Mouse (Mus musculus) cerebellum, adult 2 months (tissue): ENCODE measurements around the gene Fam19a5. TPM values are rescaled to one million over a fixed set of nuclear protein-coding genes. Genes with fewer than 3 reads are reported as not detected.

Source experiments
- DNase-seq, 2 experiments: peaks; one replicate each; pipeline ENCODE4 v3.0.0; 2021
- H3K27ac ChIP-seq: fragments of 200-500 bp; 2 replicates; pipeline ENCODE4 v1.5.1; 2012; ENCODE audit warnings: low read length, control low read depth, inconsistent platforms; ENCODE audit not compliant: insufficient read depth
- H3K27me3 ChIP-seq: fragments of 200-500 bp; 2 replicates; pipeline ENCODE4 v1.6.1; 2012; ENCODE audit warnings: inconsistent platforms, mild to moderate bottlenecking, low read length, moderate library complexity; ENCODE audit not compliant: control insufficient read depth, insufficient read depth
- H3K4me1 ChIP-seq: fragments of 200-500 bp; 2 replicates; pipeline ENCODE4 v1.6.1; 2011; ENCODE audit warnings: low read length; ENCODE audit not compliant: control insufficient read depth, insufficient read depth
- H3K4me3 ChIP-seq: fragments of 200-500 bp; replicated peaks from 2 replicates; pipeline ENCODE3; 2011; ENCODE audit warnings: mild to moderate bottlenecking, low read depth, low read length, control low read depth; ENCODE audit not compliant: insufficient read depth
- CTCF ChIP-seq: fragments of 200-500 bp; IDR thresholded peaks from 2 replicates; pipeline ENCODE4 v1.5.1; 2011; ENCODE audit warnings: low read depth, mild to moderate bottlenecking, control low read depth, low read length, moderate library complexity, borderline replicate concordance; ENCODE audit not compliant: insufficient read depth
- POLR2A ChIP-seq: fragments of 200-500 bp; IDR thresholded peaks from 2 replicates; pipeline ENCODE4 v1.6.1; 2011; ENCODE audit warnings: low read length, control low read depth, borderline replicate concordance; ENCODE audit not compliant: insufficient read depth
- WGBS: fragments of 180-500 bp; shearing (Covaris S2); methylation state at CpG from one replicate; pipeline ENCODE4 v1.1.7; 2018; 5-methylcytosine and 5-hydroxymethylcytosine counted together
- polyA plus RNA-seq: library from polyadenylated mRNA; depleted of rRNA; stranded (reverse); fragments of >200 nt; gene quantifications from 2 replicates; pipeline ENCODE4 v1.2.3, GENCODE M21; 2012; rRNA removed

The Fam19a5 gene
- polyA plus RNA-seq = 95.4 and 101 TPM in 2 replicates

DNA sequence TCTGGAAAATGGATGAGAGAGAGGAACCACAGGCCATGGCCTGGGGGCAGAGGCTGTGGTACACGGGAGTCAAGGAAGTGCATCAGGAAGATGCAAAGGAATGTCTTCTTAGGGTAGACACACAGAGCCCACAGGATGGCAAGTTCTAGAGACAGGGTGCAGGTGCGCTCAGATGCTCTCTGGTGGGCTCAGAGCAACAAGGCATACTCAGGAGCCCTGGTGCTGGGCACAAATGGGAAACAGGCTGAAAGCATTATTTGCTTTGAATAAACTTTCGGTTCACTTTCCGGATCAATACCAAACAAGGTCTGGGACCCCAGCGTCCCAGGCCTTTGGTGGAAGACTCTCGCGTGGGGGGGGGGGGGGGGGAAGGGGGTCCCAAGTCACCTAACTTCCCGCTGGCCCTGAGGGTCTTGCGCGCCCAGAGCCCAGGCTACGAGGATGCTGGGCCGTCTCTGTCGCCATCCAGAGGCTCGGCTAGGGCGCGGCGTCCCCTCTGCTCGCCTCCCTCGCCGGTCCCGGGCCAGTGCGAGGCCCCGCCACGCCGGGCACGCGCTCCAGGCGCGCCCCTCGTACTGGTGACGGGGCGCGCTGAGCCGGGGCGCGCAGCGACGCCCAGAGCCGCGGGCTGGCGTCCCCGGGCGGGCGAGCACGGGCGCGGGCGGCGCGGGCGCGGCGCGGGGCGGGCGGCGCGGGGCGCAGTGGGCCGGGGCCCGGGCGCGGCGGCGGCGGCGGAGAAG lies at the start of gene Fam19a5:
Gene Fam19a5, plus strand, starts transcription at position 701 of the 740 bp plus-strand sequence.
- Histone ChIP-seq H3K4me1 (peaks cover 2% of the 10 kb centered on the region; the same call in 1 of the 2 replicates), H3K4me3 (peak within 1 kb of the TSS; percentile 94), H3K27me3 (no peaks in the 10 kb centered on the region), H3K27ac (peak within 1 kb of the TSS; percentile 94)
- peak; percentile 37; the same call in 1 of the 2 replicates for TF ChIP-seq CTCF
- no peak for TF ChIP-seq POLR2A
- 5% methylated on average over 25 of the region's 67 CpGs for WGBS
- peak; percentile 73 to 82 for DNase-seq

DNA sequence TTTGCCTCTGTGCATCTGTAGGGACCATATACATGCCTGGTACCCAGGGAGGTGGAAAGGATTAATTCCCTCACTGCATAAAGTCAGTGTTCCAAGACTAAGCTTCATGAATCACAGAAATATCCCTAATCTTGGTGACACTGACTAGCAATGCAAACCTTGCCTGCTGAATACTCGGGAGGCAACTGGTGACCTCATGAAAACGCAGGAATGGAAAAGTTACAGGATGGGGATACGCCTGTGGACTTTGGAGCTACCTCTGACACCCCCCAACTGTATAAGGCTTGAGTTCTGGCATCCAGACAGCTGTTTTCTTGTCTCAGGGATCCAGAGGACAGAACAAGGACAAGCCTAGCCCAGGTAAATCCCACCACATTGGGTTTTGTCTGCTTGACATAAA lies 42.4 kb upstream of the Fam19a5 start:
- TF ChIP-seq CTCF = no peak
- no peak for TF ChIP-seq POLR2A
- Histone ChIP-seq H3K27me3 (no peaks in the 10 kb centered on the region), H3K27ac (no peak overlapping the region), H3K4me1 (no peaks in the 10 kb centered on the region), H3K4me3 (no peak overlapping the region)
- no peak for DNase-seq
- 88% methylated on average over 3 of the region's 3 CpGs for WGBS

DNA sequence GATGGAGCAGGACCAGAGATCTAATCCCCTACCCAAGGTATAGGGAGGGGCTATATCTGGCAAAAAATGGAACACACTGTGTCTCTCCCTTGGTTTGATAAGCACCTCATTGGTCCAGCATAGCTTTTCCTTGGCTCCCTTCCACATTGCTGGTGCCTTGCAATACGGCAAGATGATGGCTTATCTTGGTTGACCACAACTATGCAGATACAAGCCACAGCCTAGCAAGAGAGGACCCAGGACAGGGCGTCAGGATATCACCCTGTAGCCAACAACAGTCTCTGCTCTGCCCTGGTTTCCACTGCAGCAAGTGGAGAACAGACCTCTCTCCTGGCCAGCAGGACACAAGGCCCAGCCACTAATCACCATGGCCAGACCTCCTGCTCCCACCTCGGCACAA lies 36.8 kb upstream of the Fam19a5 start:
- Histone ChIP-seq H3K4me3 (no peak overlapping the region), H3K27ac (no peak overlapping the region), H3K27me3 (no peaks in the 10 kb centered on the region), H3K4me1 (peaks cover 3% of the 10 kb centered on the region; the same call in 1 of the 2 replicates)
- 68% methylated on average over 3 of the region's 3 CpGs for WGBS
- DNase-seq = no peak
- TF ChIP-seq CTCF = no peak
- no peak for TF ChIP-seq POLR2A

- 51% methylated on average over 4 of the region's 4 CpGs for WGBS
- Histone ChIP-seq H3K4me3 (no peak overlapping the region), H3K27me3 (no peaks in the 10 kb centered on the region), H3K27ac (no peak overlapping the region), H3K4me1 (peaks cover 3% of the 10 kb centered on the region; the same call in 1 of the 2 replicates)
- TF ChIP-seq POLR2A (no peak), CTCF (no peak)
- no peak for DNase-seq
Observed at GRCm38 (mm10) chr15:87510886-87511285, 33.2 kb upstream of the Fam19a5 start.

DNA sequence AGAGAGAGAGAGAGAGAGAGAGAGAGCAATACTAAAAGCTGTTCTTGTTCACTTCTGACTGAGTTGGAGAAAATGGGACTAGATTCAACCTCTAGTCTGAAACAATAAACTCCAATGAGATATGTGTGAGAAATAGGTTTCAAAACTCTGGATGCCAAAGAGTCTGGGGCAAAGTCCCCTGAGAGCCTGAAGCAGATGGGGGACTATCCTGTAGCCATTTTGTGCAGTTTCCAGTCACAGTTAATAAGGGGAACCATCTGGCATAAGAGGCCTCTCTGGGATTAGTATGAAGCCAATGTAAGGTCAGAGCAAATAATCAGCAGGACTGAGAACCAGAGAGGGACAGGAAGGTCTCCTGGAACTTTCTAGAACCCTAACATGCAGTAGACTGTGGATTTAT lies 25.9 kb upstream of the Fam19a5 start:
- Histone ChIP-seq H3K27me3 (no peaks in the 10 kb centered on the region), H3K4me3 (no peak overlapping the region), H3K4me1 (no peaks in the 10 kb centered on the region), H3K27ac (no peak overlapping the region)
- DNase-seq = no peak
- no peak for TF ChIP-seq CTCF
- TF ChIP-seq POLR2A = no peak

- DNase-seq = no peak
- TF ChIP-seq POLR2A (no peak), CTCF (no peak)
- no peak overlapping the region for H3K27ac ChIP-seq
- H3K4me3 ChIP-seq = no peak overlapping the region
- H3K4me1 ChIP-seq = no peaks in the 10 kb centered on the region
- WGBS = 75% methylated on average over 4 of the region's 4 CpGs
- H3K27me3 ChIP-seq = no peaks in the 10 kb centered on the region
Observed at GRCm38 (mm10) chr15:87529271-87529670, 14.8 kb upstream of the Fam19a5 start.

DNA sequence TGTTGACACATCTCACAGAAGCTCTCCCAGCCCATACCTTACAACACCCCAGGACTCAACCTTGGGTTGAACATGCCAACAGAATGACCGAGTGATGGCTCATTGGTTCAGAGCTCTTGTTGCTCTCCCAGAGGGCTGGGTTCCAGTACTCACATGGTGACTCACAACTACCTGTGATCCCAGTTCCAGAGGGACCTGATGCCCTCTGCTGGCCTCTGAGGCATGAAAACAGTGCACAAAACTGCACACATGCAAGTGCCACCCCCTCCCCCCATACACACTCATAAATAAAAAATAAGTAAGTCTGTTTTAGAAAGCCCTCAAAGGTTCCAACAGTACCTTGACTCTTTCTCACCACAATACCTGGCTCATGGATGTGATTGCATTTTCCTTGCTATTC lies 2.4 kb upstream of the Fam19a5 start:
- H3K27me3 ChIP-seq = no peaks in the 10 kb centered on the region
- TF ChIP-seq CTCF = peak; percentile 60
- TF ChIP-seq POLR2A = no peak
- 52% methylated on average over 1 of the region's 1 CpGs for WGBS
- no peak overlapping the region for H3K27ac ChIP-seq
- H3K4me3 ChIP-seq = no peak overlapping the region
- H3K4me1 ChIP-seq = no peaks in the 10 kb centered on the region
- DNase-seq = peak; percentile 40 to 57
